Mouse (Mus musculus): ENCODE data around the gene Vmn1r64. TPM values are rescaled to one million over a fixed set of nuclear protein-coding genes. Genes with fewer than 3 reads are reported as not detected.
"Not testable (repeated sequence)": the region's sequence is repeated elsewhere in the genome, so short reads cannot be mapped to it uniquely, and the experiment has no call there.

Vmn1r64 gene
- not detected for total RNA-seq (2021)

GRCm38 (mm10) chr7:5884442-5884841, at the start of gene Vmn1r64:
Gene Vmn1r64 (minus strand): TSS chr7:5884542.
- intact Hi-C loops (cut with DNase I), result no loop called here
- no peak for DNase-seq (ENCODE audit: low spot score in 2 of 2)

GRCm38 (mm10) chr7:5899238-5899637, 14.9 kb upstream of the Vmn1r64 start:
- intact Hi-C loops (cut with DNase I), result no loop called here
- no peak for DNase-seq (ENCODE audit: low spot score in 2 of 2)

- DNase-seq (ENCODE audit: low spot score in 2 of 2); intact Hi-C loops (cut with DNase I): not testable (repeated sequence)
These were observed 12.9 kb upstream of the Vmn1r64 start for GRCm38 (mm10) chr7:5897245-5897644.

Other genes with a start within 250 kb of the Vmn1r64 start
- gene Vmn1r62, start 210.9 kb downstream of the Vmn1r64 start, total RNA-seq (2021), result not detected
- not detected for gene Vmn1r63, start 79.1 kb downstream of the Vmn1r64 start, total RNA-seq (2021)
- gene Vmn1r65, start 126.5 kb upstream of the Vmn1r64 start, total RNA-seq (2021), result not detected
- not detected for gene Nlrp4c, start 160.6 kb upstream of the Vmn1r64 start, total RNA-seq (2021)

All from left cerebral cortex, postnatal 36 days (tissue).